Mouse (Mus musculus) adrenal gland, adult 18-20 months (tissue): Measurements from ENCODE around the gene Nfe2l1. TPM values are rescaled to one million over a fixed set of nuclear protein-coding genes. Genes with fewer than 3 reads are reported as not detected.
"Not testable (repeated sequence)": the region's sequence is repeated elsewhere in the genome, so short reads cannot be mapped to it uniquely, and the experiment has no call there.

Source experiments
- DNase-seq, 2 experiments: peaks; one replicate each; pipeline ENCODE4 v3.0.0; 2021 to 2022; ENCODE audit warnings: low spot score in 2 of 2
- total RNA-seq, 2 experiments: library from RNA; stranded (reverse); gene quantifications; 1 replicate in 1 of 2; 2 replicates in 1 of 2; pipeline ENCODE4 v1.2.3; 2021

Nfe2l1 gene
- total RNA-seq, 2 experiments from 2014 or later, result 458 to 704 TPM

GRCm38 (mm10) chr11:96822675-96823470 lies 6.9 kb downstream of the Nfe2l1 start:
- peak in 1 of 2 experiments; percentile 47 for DNase-seq

GRCm38 (mm10) chr11:96821956-96822355 lies 7.8 kb downstream of the Nfe2l1 start:
- no peak for DNase-seq

- no peak for DNase-seq
Observed at GRCm38 (mm10) chr11:96818128-96818710, 11.5 kb downstream of the Nfe2l1 start.

- DNase-seq, result no peak
Observed at GRCm38 (mm10) chr11:96816979-96817378, 12.8 kb downstream of the Nfe2l1 start.

- no peak for DNase-seq
Observed at GRCm38 (mm10) chr11:96816494-96816893, 13.3 kb downstream of the Nfe2l1 start.

GRCm38 (mm10) chr11:96815895-96816294 lies 13.9 kb downstream of the Nfe2l1 start:
- DNase-seq, result no peak

GRCm38 (mm10) chr11:96814443-96814842 lies 15.3 kb downstream of the Nfe2l1 start:
- no peak for DNase-seq

- DNase-seq, result no peak
Observed at GRCm38 (mm10) chr11:96813920-96814319, 15.8 kb downstream of the Nfe2l1 start.

- DNase-seq, result no peak
Observed at GRCm38 (mm10) chr11:96813455-96813854, 16.3 kb downstream of the Nfe2l1 start.

GRCm38 (mm10) chr11:96811188-96811587 lies 18.6 kb downstream of the Nfe2l1 start:
- not testable (repeated sequence) for DNase-seq

- no peak for DNase-seq
Observed at GRCm38 (mm10) chr11:96809562-96810235, 20.1 kb downstream of the Nfe2l1 start.

GRCm38 (mm10) chr11:96808066-96808465 lies 21.7 kb downstream of the Nfe2l1 start:
- no peak for DNase-seq

GRCm38 (mm10) chr11:96805606-96806005 lies 24.2 kb downstream of the Nfe2l1 start:
- peak in 1 of 2 experiments; percentile 7 for DNase-seq

GRCm38 (mm10) chr11:96799511-96799910 lies 30.3 kb downstream of the Nfe2l1 start:
- no peak for DNase-seq

- DNase-seq, result no peak
Observed at GRCm38 (mm10) chr11:96796586-96796985, 33.2 kb downstream of the Nfe2l1 start.

GRCm38 (mm10) chr11:96796081-96796480 lies 33.7 kb downstream of the Nfe2l1 start:
- DNase-seq, result no peak

GRCm38 (mm10) chr11:96795491-96795890 lies 34.3 kb downstream of the Nfe2l1 start:
- no peak for DNase-seq

GRCm38 (mm10) chr11:96790681-96791080 lies 39.1 kb downstream of the Nfe2l1 start:
- no peak for DNase-seq

- no peak for DNase-seq
Observed at GRCm38 (mm10) chr11:96789990-96790389, 39.8 kb downstream of the Nfe2l1 start.

GRCm38 (mm10) chr11:96788871-96789795 lies 40.6 kb downstream of the Nfe2l1 start, which contains the start of gene Cbx1:
Gene Cbx1 (plus strand): TSS chr11:96789127.
- peak; percentile 90 to 91 for DNase-seq
